Mouse (Mus musculus) stomach, embryonic 14.5 days (tissue): Measurements from ENCODE around the gene Baz1b. TPM values are rescaled to one million over a fixed set of nuclear protein-coding genes. Genes with fewer than 3 reads are reported as not detected.

ENCODE experiments used
- ATAC-seq: fragments of 200-750 bp; cut with Nextera tagmentation; 2 replicates; pipeline ENCODE4 v1.8.0; 2017; ENCODE audit warnings: low read depth, moderate TSS enrichment; ENCODE audit not compliant: insufficient number of reproducible peaks, insufficient read depth, low FRiP score
- H3K27ac ChIP-seq: fragments of 300-500 bp; sonication (generic); 2 replicates; pipeline ENCODE4 v1.5.1; 2014; ENCODE audit warnings: mild to moderate bottlenecking, low read length, moderate library complexity, mixed read lengths
- H3K27me3 ChIP-seq: fragments of 300-500 bp; sonication (generic); 2 replicates; pipeline ENCODE4 v1.6.1; 2014; ENCODE audit warnings: low read length, control low read depth, mixed read lengths; ENCODE audit not compliant: control insufficient read depth, insufficient read depth
- H3K36me3 ChIP-seq: fragments of 300-500 bp; sonication (generic); 2 replicates; pipeline ENCODE4 v1.6.1; 2014; ENCODE audit warnings: mild to moderate bottlenecking, control low read depth, low read length, moderate library complexity, mixed read lengths; ENCODE audit not compliant: control insufficient read depth, insufficient read depth
- H3K4me1 ChIP-seq: fragments of 300-500 bp; sonication (generic); 2 replicates; pipeline ENCODE4 v1.6.1; 2014; ENCODE audit warnings: low read length, control low read depth, mixed read lengths; ENCODE audit not compliant: control insufficient read depth, insufficient read depth
- H3K4me2 ChIP-seq: fragments of 300-500 bp; sonication (generic); replicated peaks from 2 replicates; pipeline ENCODE4 v1.6.1; 2014; ENCODE audit warnings: low read depth, low read length, control low read depth
- H3K4me3 ChIP-seq: fragments of 300-500 bp; sonication (generic); 2 replicates; pipeline ENCODE4 v1.5.1; 2014; ENCODE audit warnings: low read depth, low read length, control low read depth
- H3K9ac ChIP-seq: fragments of 300-500 bp; sonication (generic); replicated peaks from 2 replicates; pipeline ENCODE4 v1.6.1; 2014; ENCODE audit warnings: low read depth, mild to moderate bottlenecking, control low read depth, low read length, moderate library complexity, mixed read lengths
- H3K9me3 ChIP-seq: fragments of 300-500 bp; sonication (generic); 2 replicates; pipeline ENCODE4 v1.6.1; 2016; ENCODE audit warnings: low read depth, low read length, control low read depth; ENCODE audit not compliant: control insufficient read depth
- WGBS: fragments of 180-500 bp; shearing (Covaris S2); extraction: QIAGEN DNeasy Blood & Tissue Kit; methylation state at CpG from one replicate; pipeline ENCODE4 v1.1.7; 2014; 5-methylcytosine and 5-hydroxymethylcytosine counted together
- polyA plus RNA-seq: library from polyadenylated mRNA; unstranded; fragments of >200 nt; fragmentation: Nextera tagmentation; extraction: Ambion mirVana; gene quantifications from 2 replicates; pipeline ENCODE4 v1.2.1, GENCODE M21; 2014

Gene Baz1b
- polyA plus RNA-seq, 1 experiment from 2014 or later = 60.7 TPM

DNA sequence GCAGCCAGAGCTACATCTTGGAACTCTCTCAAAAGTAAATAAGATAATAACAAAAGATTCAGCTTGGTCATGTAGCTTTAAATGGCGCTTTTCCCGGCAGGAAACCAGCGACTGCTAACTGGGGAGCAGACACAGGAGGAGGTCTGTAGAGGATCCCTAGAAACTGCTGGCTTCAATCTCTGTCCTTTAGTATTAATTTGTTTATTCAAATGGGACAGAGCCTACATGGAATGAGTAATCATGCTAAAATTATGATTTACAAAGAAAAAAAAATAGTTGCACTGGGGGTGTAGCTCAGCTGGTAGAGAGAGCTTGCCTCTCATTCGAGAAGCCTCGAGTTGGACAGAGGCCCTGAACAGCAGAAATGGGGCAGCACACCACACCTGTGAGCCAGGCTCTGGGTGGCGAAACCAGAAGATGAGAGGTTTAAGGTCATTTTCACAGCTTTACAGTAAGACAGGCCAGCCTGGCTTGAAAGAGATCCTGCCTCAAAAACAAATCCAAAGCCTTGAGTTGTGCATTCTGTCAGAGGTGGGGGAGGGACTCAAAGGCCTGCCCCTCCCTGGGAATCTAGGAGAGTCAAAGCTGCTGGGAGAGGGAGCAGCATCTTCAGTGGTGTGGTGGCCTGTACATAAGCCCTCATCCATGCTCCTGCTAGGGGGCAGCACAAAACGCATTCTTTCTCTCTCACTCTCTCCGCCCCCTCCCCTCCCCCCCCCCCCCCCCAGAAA is 3.8 kb upstream of the Baz1b start:
- no peak overlapping the region for H3K4me3 ChIP-seq
- ATAC-seq = no peak
- no peak overlapping the region for H3K9ac ChIP-seq
- 0 out of 2 replicates have a peak, but pooled peaks cover 9% of the 10 kb centered on the region for H3K4me1 ChIP-seq
- WGBS = 35% methylated on average over 8 of the region's 8 CpGs
- H3K4me2 ChIP-seq = no peak overlapping the region
- H3K27me3 ChIP-seq = no peaks in the 10 kb centered on the region
- H3K27ac ChIP-seq = peak overlapping the region; percentile 75
- 0 out of 2 replicates have a peak, but pooled peaks cover 5% of the 10 kb centered on the region for H3K9me3 ChIP-seq
- H3K36me3 ChIP-seq = peaks cover 42% of the 10 kb centered on the region

DNA sequence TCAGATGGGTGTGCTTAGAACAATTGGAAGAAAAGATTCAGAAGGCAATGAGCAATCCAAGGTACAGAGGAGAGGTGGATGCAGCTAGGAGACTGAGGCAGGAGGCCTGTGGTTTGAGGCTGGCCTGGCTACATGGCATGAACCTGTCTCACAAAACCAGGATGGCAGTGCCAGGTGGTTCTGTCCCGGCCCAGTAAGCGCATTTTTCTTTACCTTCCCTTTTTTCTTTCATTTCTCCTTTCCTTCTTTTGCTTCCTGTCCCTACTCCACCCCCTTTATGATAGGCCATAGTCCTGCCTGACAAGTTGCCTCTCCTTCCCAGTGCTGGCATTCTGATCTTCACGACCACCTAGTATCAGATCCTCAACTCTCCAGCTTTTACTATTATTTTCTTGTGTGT is 2.0 kb upstream of the Baz1b start:
- Histone ChIP-seq H3K9me3 (0 out of 2 replicates have a peak, but pooled peaks cover 5% of the 10 kb centered on the region), H3K27ac (no peak overlapping the region), H3K4me3 (no peak overlapping the region), H3K36me3 (peaks cover 26% of the 10 kb centered on the region), H3K4me2 (no peak overlapping the region), H3K4me1 (peaks cover 22% of the 10 kb centered on the region), H3K9ac (no peak overlapping the region), H3K27me3 (no peaks in the 10 kb centered on the region)
- no peak for ATAC-seq
- WGBS = 94% methylated on average over 3 of the region's 3 CpGs

DNA sequence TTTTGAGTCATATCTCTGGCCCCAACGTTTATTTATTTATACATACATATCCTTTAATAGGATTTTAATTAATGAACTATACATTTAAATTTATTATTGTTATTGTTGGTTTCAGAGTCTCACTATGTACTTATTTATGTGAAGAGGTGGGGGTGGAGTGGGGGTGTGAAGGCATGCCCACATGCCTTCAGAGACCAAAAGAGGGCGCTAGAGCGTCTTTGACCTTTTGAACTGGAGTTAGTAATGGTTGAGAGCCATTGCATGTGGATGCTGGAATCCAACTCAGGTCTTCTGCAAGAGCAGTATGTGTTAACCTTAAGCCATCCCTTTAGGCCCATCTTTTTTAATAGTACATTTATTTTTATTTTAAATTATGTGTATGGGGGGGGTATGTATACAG is 1.5 kb upstream of the Baz1b start:
- WGBS = 46% methylated on average over 3 of the region's 3 CpGs
- Histone ChIP-seq H3K4me1 (peaks cover 25% of the 10 kb centered on the region), H3K27ac (no peak overlapping the region), H3K4me3 (no peak overlapping the region), H3K9ac (no peak overlapping the region), H3K36me3 (peaks cover 21% of the 10 kb centered on the region), H3K4me2 (no peak overlapping the region), H3K9me3 (0 out of 2 replicates have a peak, but pooled peaks cover 5% of the 10 kb centered on the region), H3K27me3 (no peaks in the 10 kb centered on the region)
- ATAC-seq = no peak

DNA sequence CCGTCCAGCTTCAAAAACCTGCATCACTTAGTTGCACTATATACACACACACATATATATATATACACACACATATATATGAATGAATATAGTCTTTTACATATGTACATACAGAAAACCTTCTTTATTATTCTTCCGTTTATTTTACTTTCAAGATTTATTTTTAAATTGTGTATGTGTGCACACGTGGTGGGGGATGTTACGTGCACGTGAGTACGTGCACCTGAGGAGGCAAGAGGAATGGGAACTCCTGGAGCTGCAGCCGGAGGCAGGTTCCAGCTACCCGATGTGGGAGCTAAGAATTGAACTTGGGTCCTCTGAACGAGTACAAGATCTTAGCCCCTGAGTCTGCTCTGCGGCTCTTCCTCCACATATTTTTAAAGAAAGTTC is 838 bp upstream of the Baz1b start:
- H3K27ac ChIP-seq = peak overlapping the region; percentile 97
- H3K4me1 ChIP-seq = peaks cover 28% of the 10 kb centered on the region
- peak overlapping the region; percentile 71 for H3K4me2 ChIP-seq
- H3K9me3 ChIP-seq = 0 out of 2 replicates have a peak, but pooled peaks cover 5% of the 10 kb centered on the region
- 18% methylated on average over 10 of the region's 10 CpGs for WGBS
- no peak for ATAC-seq
- H3K4me3 ChIP-seq = peak overlapping the region; percentile 100
- peak overlapping the region; percentile 99 for H3K9ac ChIP-seq
- H3K36me3 ChIP-seq = peaks cover 20% of the 10 kb centered on the region
- no peaks in the 10 kb centered on the region for H3K27me3 ChIP-seq

DNA sequence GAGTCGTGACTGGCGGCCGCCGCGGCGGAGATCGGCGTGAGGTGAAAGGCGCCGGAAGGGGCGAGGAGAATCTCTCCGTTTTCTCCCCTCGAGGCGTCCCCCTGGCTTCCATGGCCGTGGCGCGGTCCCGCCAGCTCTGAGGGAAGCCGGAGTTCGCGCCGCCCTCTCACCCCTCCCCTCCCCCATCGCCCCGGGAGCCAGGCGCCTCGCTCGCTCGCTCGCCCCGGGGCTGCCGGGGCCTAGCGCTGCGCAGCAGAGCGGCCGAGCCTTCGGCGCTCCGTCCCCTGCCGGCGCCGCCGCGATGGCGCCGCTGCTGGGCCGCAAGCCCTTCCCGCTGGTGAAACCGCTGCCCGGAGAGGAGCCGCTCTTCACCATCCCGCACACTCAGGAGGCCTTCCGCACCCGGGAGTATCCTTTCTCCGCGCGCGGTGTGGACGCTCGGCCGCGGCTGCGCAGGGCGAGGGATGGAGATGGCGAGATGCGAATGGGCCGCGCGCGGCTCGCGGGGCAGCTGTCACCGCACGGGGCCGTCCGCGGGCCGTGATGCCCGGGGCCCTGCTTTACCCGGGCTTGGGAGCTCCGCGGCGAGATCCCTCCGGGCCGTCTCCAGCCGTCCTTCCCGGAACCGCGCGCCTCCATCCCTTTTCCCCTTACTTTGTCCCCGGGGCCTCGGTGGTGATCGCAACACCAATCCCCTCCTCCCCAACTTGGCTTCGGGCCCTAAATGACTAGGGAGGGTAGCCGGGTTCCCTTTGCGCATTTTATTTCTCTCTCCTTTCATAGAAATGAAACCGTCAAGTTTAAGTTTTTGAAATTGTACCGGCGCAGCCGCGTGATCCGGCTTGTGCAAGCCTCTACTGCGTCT is 517 bp downstream of the Baz1b start:
- WGBS = under 1% methylated on average over 76 of the region's 102 CpGs
- peaks cover 7% of the 10 kb centered on the region for H3K36me3 ChIP-seq
- peak overlapping the region; percentile 71 for H3K4me2 ChIP-seq

DNA sequence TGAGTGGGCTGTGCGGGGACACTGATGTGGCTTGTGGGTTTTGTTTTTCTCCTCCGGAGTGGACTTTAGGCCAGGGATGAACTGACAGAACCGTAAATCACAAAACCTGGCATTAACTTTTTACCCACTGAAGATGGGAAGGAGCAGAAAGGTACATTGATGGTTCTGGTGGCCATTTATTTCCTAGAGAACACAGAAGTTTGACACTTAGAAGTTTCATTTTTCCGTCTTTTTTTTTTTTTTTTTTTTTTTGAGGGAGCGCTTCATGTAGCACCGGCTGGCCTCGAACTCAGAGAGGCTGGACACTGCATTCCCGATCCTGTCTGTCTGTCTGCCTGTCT is 1.1 kb downstream of the Baz1b start:
- H3K36me3 ChIP-seq = peaks cover 5% of the 10 kb centered on the region
- no peak for ATAC-seq
- peaks cover 27% of the 10 kb centered on the region for H3K4me1 ChIP-seq
- H3K27me3 ChIP-seq = no peaks in the 10 kb centered on the region
- H3K9ac ChIP-seq = peak overlapping the region; percentile 99
- 0 out of 2 replicates have a peak, but pooled peaks cover 5% of the 10 kb centered on the region for H3K9me3 ChIP-seq
- peak overlapping the region; percentile 71 for H3K4me2 ChIP-seq
- H3K27ac ChIP-seq = peak overlapping the region; percentile 97; the same call in 1 of the 2 replicates
- H3K4me3 ChIP-seq = peak overlapping the region; percentile 100
- under 1% methylated on average over 8 of the region's 8 CpGs for WGBS

More for the DNA sequence above, 517 bp downstream of the Baz1b start:
- H3K4me3 ChIP-seq = peak overlapping the region; percentile 100
- no peaks in the 10 kb centered on the region for H3K27me3 ChIP-seq
- peaks cover 32% of the 10 kb centered on the region for H3K4me1 ChIP-seq
- H3K27ac ChIP-seq = peak overlapping the region; percentile 97
- ATAC-seq = peak; percentile 48
- 0 out of 2 replicates have a peak, but pooled peaks cover 5% of the 10 kb centered on the region for H3K9me3 ChIP-seq
- peak overlapping the region; percentile 99 for H3K9ac ChIP-seq

DNA sequence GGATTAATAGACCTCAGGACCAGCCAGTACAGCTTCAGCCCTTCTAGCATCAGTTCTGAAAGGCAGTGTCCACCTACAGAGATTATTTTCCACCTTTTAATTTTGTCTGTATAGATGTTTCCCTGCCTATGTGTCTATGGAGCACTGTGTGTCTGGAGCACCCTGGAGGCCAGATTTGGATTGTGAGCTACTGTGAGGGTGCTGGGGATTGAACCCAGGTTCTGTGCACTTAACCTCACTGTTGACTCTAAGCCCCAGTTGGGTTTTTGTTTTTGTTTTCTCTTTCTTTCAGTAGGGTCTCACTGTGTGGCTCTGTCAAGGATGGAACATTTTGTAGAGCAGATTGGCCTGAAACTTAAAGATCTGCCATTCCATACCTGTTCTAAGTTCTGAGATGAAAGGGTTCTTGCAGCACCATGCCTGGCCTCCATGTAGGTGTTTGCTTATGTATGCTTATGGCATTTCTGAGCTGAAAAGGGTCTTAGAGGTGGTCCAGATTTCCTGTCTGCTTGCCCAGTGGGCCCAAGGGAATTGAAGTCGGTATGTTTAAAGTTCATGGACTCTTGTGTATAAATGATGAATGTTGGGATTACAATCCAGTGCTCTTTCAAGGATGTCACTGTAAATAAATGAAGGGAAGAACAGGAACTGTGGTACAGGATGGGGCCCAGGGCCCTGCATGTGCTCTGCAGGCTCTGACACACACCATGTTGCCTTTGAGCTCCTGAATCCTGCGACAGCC is 2.4 kb downstream of the Baz1b start:
- 34% methylated on average over 2 of the region's 2 CpGs for WGBS
- Histone ChIP-seq H3K9me3 (0 out of 2 replicates have a peak, but pooled peaks cover 4% of the 10 kb centered on the region), H3K27ac (peak overlapping the region; percentile 15; the same call in 1 of the 2 replicates), H3K4me2 (peak overlapping the region; percentile 71), H3K9ac (peak overlapping the region; percentile 99; the same call in 1 of the 2 replicates), H3K36me3 (peaks cover 5% of the 10 kb centered on the region), H3K27me3 (no peaks in the 10 kb centered on the region), H3K4me1 (peaks cover 23% of the 10 kb centered on the region), H3K4me3 (peak overlapping the region; percentile 100)
- ATAC-seq = no peak

DNA sequence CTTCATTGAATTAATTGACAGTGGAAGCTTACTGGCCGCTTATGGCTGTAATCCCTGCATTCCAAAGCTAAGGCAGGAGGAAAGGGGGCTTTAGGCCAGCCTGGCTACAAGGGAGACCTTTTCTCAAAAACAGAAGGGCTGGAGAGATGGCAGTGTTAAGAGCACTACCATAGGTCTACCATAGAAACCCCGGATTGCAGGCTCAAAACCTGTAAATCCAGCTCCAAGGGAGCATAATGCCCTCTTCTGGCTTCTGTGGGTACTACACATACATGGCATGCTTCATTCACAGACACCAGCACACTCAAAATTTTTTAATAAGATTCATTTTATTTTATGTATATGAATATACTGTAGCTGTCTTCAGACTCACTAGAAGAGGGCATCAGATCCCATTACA is 4.6 kb downstream of the Baz1b start:
- H3K36me3 ChIP-seq = peaks cover 15% of the 10 kb centered on the region
- H3K4me2 ChIP-seq = no peak overlapping the region
- no peak overlapping the region for H3K27ac ChIP-seq
- H3K4me1 ChIP-seq = peaks cover 23% of the 10 kb centered on the region
- no peak for ATAC-seq
- H3K4me3 ChIP-seq = no peak overlapping the region
- no peak overlapping the region for H3K9ac ChIP-seq
- H3K27me3 ChIP-seq = no peaks in the 10 kb centered on the region
- no peaks in the 10 kb centered on the region for H3K9me3 ChIP-seq
- WGBS = 35% methylated on average over 2 of the region's 2 CpGs
